Mouse (Mus musculus) kidney, adult 11 months (tissue): ENCODE measurements at regions not wholly inside any gene's neighbourhood (a gene's known extent, or its start where the extent isn't known, plus 50 kb on each side); places are given as distances from the start of the nearest gene placed in this dataset.

Source experiments
- DNase-seq: peaks from one replicate; pipeline ENCODE4 v3.0.0; 2022

GRCm38 (mm10) chr8:18311597-18311996 is 666.5 kb downstream of the Defb40 start:
- no peak for DNase-seq

DNA sequence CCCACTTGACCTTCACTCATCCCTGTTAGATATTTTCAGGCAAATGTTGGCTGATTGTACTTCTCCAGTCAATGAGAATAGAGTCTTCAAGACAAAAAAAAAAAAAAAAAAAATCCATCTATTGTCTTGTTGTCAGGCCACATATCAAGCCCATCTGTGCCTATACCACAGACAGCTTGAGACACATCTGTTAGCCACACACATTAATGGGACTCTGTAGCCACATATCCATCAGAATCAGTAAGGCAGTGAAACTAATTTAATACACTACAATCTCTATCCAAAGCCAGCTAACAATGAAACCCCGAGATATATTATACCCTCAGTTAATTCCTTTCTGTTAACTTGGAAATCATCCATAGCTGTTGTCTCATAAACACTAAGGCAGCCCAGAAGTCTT is 667.1 kb downstream of the Defb40 start:
- DNase-seq, result no peak

- no peak for DNase-seq
Observed at GRCm38 (mm10) chr8:18287536-18288237, 690.4 kb downstream of the Defb40 start.

- DNase-seq, result no peak
Observed at GRCm38 (mm10) chr8:18279932-18280331, 698.1 kb downstream of the Defb40 start.

DNA sequence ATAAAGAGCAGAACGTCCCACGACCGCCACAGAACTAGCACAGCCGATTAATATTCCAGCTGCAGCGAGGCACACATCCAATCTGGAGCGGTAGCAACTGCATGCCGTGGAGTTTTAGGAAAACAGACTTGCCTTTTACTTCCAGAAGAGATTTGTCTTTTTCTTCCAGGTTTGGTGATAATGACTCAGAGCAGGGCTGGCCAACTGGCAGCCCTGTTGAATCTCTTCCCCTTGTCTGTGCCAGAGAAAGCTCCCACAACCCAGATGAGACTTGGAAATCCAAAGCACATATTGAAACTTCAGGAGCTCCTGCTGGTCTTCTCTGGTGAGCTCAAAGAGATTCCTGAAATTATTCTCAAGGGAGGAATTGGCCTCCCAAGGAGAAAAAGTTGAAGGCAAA is 709.8 kb downstream of the Defb40 start:
- no peak for DNase-seq

DNA sequence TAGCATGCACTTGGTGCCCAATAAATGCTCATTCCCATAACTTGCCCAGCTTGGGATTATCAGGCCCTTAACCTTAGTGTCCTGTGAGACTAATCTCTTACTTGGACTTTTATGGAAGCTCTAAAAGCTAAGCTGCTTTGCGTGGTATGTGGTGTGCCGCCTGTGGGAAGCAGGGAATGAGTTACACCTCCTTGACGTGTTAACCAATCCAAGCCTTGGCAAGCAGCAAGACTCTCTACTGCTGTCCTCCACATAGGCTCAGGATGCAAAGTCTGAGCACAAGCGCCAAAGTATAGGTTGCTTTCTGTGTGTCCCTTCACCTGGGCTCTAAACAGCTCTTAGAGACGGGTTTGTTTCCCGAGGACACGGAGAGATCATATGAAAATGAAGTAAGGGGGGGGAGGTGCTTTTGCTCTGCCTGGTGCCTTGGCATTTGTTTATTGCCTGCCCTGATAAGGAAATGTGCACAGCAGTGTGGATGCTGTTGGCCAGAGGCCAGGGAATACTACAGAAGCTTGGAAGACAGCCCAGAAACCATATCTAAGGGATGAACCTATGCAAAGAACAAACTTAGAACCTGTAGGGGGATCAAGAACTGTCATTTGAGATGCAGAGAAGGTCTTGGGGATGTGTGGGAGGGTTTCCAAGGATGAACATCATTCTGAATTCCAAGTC is 719.6 kb downstream of the Defb40 start:
- DNase-seq, result no peak

DNA sequence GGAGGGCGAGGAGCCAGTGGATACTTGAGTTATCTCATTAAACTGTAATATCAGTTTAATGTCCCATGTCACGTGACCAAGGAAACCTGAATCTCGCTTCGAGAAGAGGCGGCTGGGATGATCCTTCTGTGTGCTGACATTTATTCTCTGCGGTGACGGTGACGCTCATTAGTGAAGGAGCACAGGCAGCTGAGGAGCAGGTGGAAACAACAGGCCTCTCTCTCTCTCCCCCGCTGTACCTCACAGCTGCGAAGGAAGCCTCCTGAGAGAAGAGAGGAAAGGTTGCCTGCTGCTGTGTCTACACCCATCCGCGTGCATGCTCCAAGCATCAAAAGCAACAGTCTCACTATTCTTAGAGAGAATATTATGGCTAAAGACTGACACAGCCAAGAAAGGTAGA is 731.8 kb downstream of the Defb40 start:
- DNase-seq, result no peak

DNA sequence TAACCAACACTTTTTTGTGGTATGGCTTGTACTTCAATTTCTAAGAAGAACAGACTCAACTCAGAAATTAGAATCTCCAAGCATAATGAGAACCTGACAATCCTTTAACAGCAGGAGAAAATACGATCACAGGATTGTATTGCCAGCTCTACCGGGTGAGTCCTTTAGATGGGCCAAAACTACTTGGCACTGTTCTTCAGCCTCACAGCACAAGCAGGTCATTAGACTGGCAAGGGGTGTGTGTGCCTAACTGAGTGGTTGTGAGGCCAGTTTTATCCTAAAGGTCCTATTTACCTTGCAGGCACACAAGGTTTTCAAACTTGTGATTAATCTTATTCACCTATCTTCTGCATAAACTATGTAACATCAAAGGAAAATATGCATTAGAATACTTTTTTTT is 760.5 kb downstream of the Defb40 start:
- DNase-seq, result no peak

- no peak for DNase-seq
Observed at GRCm38 (mm10) chr8:18217192-18217591, 760.9 kb downstream of the Defb40 start.

- DNase-seq, result no peak
Observed at GRCm38 (mm10) chr8:18216516-18216915, 761.5 kb downstream of the Defb40 start.

DNA sequence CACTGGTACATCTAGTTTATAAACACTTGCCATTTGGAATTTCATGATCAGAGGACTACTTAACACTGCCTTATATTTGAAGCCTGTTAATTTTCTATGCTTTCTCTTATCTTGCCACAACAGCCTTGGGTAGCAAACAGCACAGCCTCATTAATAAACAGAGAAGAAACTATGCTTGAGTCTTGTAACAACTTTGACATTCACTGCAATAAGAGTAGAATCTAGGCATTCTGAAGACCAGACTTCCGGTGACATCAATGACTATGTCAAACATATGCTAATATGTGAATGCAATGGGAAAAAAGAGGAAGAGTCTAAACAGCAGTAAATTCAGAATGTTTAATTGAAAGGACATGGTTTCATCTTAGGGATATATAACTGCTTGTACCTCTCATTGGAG is 768.0 kb downstream of the Defb40 start:
- no peak for DNase-seq

DNA sequence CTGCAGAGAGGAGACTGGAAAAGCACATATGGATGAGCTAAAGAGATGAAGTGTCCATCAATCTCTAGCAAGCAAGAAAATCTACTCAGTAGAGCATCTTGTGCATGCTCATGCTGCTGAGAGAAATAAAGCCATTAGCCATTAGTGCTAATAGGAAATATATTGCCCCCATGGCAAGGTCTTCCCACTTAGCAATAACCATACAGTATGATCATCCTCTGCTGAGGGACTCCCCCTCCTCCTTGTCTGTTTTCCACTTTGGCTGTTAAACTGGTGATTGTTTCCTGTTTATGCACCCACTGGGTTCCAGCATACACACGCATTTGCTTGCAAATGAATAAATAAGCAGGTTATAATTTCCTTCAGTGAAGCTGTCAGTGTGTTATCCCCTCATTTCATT is 769.4 kb downstream of the Defb40 start:
- DNase-seq, result no peak

GRCm38 (mm10) chr8:18187486-18187885 is 790.6 kb downstream of the Defb40 start:
- DNase-seq, result no peak

DNA sequence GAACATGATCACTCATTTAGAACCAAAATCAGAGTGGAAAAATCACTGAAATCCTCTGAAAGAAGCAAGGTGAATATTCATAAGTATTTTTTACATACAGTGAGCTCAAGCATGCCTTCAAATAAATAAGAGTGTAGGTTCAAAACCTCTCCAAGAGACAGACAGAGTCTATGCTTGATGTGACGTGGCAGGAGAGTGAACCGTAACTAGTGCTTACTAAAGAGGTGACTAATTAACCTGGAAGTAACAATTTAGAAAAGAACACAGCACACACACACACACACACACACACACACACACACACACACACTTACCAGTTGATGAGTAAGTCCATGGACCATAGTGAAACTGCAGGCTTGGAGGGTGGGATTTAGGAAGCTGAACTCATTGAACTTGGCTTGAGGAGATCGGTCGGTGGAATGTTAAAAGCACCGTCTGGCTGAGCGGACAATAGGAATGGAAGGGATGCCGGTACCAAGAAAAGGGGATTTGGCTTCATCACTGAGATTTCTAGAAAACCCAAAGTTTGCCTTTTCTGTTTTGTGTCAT is 802.4 kb downstream of the Defb40 start:
- no peak for DNase-seq

GRCm38 (mm10) chr8:18158619-18159018 is 819.4 kb downstream of the Defb40 start:
- no peak for DNase-seq

GRCm38 (mm10) chr8:18115333-18116044 is 862.6 kb downstream of the Defb40 start:
- no peak for DNase-seq

DNA sequence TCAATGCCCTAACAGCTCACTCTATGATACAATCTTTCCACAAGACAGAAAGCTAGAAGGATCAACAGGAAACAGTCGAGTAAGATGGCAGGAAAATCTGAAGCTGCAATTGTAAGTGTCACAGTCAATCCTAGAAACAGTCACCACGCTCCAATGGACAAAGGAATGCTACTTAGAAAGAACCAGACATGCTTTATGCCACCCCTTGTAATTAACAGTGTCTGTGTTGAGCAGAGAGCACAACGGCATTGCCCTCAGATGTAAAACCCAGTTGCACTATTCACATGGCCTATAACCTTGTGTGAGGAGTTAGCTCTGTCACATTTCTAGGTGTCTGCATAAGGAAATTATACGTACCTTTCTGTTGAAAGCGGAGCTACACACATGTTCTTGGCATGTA is 864.8 kb downstream of the Defb40 start:
- no peak for DNase-seq

DNA sequence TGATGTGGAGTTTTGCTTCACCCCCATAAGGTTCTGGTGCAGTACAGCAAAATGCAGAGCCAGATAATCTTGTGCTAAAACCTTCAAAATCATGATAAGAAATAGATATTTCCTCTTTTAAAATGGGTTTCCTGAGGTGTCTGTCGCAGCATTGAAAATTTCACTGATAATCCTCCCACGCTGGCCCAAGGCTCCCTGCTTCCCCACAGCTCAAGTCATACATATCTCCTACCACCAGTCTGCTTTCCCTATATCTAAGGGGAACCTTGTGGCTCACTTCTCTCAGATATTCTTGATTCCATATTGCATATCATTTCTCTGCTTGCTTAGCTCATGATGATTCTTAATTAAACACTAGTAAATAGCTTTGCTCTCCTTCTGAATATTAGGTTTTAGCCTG is 868.6 kb downstream of the Defb40 start:
- no peak for DNase-seq

- DNase-seq, result no peak
Observed at GRCm38 (mm10) chr8:18106827-18107226, 871.2 kb downstream of the Defb40 start.

GRCm38 (mm10) chr8:18065456-18065855 is 912.6 kb downstream of the Defb40 start:
- DNase-seq, result no peak

GRCm38 (mm10) chr8:18059526-18059925 is 918.5 kb downstream of the Defb40 start:
- DNase-seq, result no peak

DNA sequence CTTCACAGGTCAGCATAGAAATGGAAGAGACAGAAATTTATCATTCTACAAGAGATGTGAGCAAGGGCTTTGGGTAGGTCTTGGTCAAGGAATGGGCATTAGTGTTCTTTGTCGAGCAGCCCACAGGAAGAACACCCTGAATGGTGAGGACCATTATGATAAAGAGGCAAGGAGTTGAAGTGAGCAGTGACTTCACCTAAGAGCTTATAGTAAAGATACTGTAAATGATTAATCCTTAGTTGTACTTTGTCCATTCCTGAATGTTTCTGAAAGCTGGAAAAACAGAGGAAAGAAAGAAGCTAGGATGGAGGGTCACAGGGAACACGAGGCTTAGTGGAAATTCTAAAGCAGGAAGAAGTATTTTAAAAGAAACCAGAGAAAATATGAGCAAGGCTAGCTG is 956.9 kb downstream of the Defb40 start:
- no peak for DNase-seq

DNA sequence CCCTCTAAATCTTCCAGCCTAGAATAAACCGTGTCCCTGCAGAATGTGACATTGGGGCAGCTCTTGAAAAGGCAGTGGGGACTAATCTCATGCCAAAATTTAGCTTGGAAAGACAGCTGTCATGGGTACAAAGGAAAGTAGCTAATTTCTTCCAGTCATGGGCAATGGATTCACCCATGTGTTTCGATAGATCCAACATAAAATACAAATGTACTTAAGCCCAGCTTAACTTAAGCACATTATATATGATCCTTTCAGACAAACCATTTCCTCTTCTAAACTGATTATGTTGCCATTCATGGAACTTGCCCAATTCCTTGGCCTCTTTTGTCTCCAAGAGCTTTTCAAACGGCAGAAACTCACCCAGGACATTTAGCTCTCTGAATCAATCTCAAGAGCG is 970.5 kb downstream of the Defb40 start:
- DNase-seq, result no peak

- DNase-seq, result no peak
Observed at GRCm38 (mm10) chr8:18005660-18006059, 972.4 kb downstream of the Defb40 start.
